Mouse (Mus musculus): Measurements from ENCODE around the gene Nlrx1. TPM values are rescaled to one million over a fixed set of nuclear protein-coding genes. Genes with fewer than 3 reads are reported as not detected.
"Not testable (repeated sequence)": the region's sequence is repeated elsewhere in the genome, so short reads cannot be mapped to it uniquely, and the experiment has no call there.

Gene Nlrx1
- polyA plus RNA-seq, 1 experiment from 2014 or later: 4.8 TPM

GRCm38 (mm10) chr9:44300001-44300400 lies 31.6 kb upstream of the Nlrx1 start:
- ATAC-seq (replicated peaks); H3K4me3 ChIP-seq; H3K27me3 ChIP-seq (replicated peaks); H3K9me3 ChIP-seq; H3K27ac ChIP-seq; H3K9ac ChIP-seq; H3K4me2 ChIP-seq: not testable (repeated sequence)
- Histone ChIP-seq H3K4me1 (peaks cover 17% of the 10 kb centered on the region), H3K36me3 (replicated peaks) (peaks cover 61% of the 10 kb centered on the region)
- 96% methylated on average over 3 of the region's 3 CpGs for WGBS

GRCm38 (mm10) chr9:44292490-44292889 lies 24.1 kb upstream of the Nlrx1 start:
- H3K9ac ChIP-seq: no peak overlapping the region
- 74% methylated on average over 3 of the region's 3 CpGs for WGBS
- H3K27me3 ChIP-seq (replicated peaks): no peaks in the 10 kb centered on the region
- no peak overlapping the region for H3K4me2 ChIP-seq
- H3K4me3 ChIP-seq: no peak overlapping the region
- no peaks in the 10 kb centered on the region for H3K9me3 ChIP-seq
- peaks cover 48% of the 10 kb centered on the region for H3K36me3 ChIP-seq (replicated peaks)
- no peak for ATAC-seq (replicated peaks)
- H3K27ac ChIP-seq: no peak overlapping the region
- peaks cover 14% of the 10 kb centered on the region for H3K4me1 ChIP-seq

GRCm38 (mm10) chr9:44288959-44289291 lies 20.5 kb upstream of the Nlrx1 start:
- Histone ChIP-seq H3K4me3 (peak overlapping the region; percentile 85), H3K4me2 (peak overlapping the region; percentile 96), H3K9ac (0 out of 2 replicates have a peak overlapping the region, but pooled peaks have one; percentile 86), H3K4me1 (peaks cover 29% of the 10 kb centered on the region), H3K27ac (peak overlapping the region; percentile 79), H3K27me3 (replicated peaks) (no peaks in the 10 kb centered on the region), H3K36me3 (replicated peaks) (peaks cover 23% of the 10 kb centered on the region), H3K9me3 (no peaks in the 10 kb centered on the region)
- 0 out of 2 replicates have a peak, but pooled peaks have one; percentile 1 for ATAC-seq (replicated peaks)
- 6% methylated on average over 11 of the region's 11 CpGs for WGBS

GRCm38 (mm10) chr9:44288076-44288958 lies 19.9 kb upstream of the Nlrx1 start, which contains the start of gene Abcg4:
Gene Abcg4 (minus strand): TSS chr9:44288615.
- peak within 1 kb of the TSS; percentile 86 for H3K9ac ChIP-seq
- peak within 1 kb of the TSS; percentile 96 for H3K4me2 ChIP-seq
- H3K27me3 ChIP-seq (replicated peaks): no peaks in the 10 kb centered on the region
- peaks cover 17% of the 10 kb centered on the region for H3K36me3 ChIP-seq (replicated peaks)
- peak within 1 kb of the TSS; percentile 79 for H3K27ac ChIP-seq
- H3K4me1 ChIP-seq: peaks cover 29% of the 10 kb centered on the region
- ATAC-seq (replicated peaks): peak; percentile 69
- H3K9me3 ChIP-seq: no peaks in the 10 kb centered on the region
- under 1% methylated on average over 38 of the region's 38 CpGs for WGBS
- peak within 1 kb of the TSS; percentile 85 for H3K4me3 ChIP-seq

- ATAC-seq (replicated peaks): peak; percentile 70
- peak overlapping the region; percentile 96 for H3K4me2 ChIP-seq
- no peaks in the 10 kb centered on the region for H3K9me3 ChIP-seq
- H3K4me1 ChIP-seq: peaks cover 29% of the 10 kb centered on the region
- peaks cover 14% of the 10 kb centered on the region for H3K36me3 ChIP-seq (replicated peaks)
- no peaks in the 10 kb centered on the region for H3K27me3 ChIP-seq (replicated peaks)
- H3K27ac ChIP-seq: peak overlapping the region; percentile 79
- H3K4me3 ChIP-seq: peak overlapping the region; percentile 85
- H3K9ac ChIP-seq: peak overlapping the region; percentile 86
- under 1% methylated on average over 47 of the region's 47 CpGs for WGBS
Observed at GRCm38 (mm10) chr9:44287401-44288075, 19.1 kb upstream of the Nlrx1 start.

GRCm38 (mm10) chr9:44287003-44287400 lies 18.6 kb upstream of the Nlrx1 start:
- H3K36me3 ChIP-seq (replicated peaks): peaks cover 11% of the 10 kb centered on the region
- no peak; the same call in 1 of the 2 replicates for ATAC-seq (replicated peaks)
- peak overlapping the region; percentile 79 for H3K27ac ChIP-seq
- H3K27me3 ChIP-seq (replicated peaks): no peaks in the 10 kb centered on the region
- H3K9me3 ChIP-seq: no peaks in the 10 kb centered on the region
- H3K4me1 ChIP-seq: peaks cover 29% of the 10 kb centered on the region
- 3% methylated on average over 11 of the region's 11 CpGs for WGBS
- H3K4me2 ChIP-seq: peak overlapping the region; percentile 96
- peak overlapping the region; percentile 86 for H3K9ac ChIP-seq
- peak overlapping the region; percentile 85 for H3K4me3 ChIP-seq

GRCm38 (mm10) chr9:44286256-44286850 lies 18.0 kb upstream of the Nlrx1 start:
- peak overlapping the region; percentile 33 for H3K9ac ChIP-seq
- H3K4me3 ChIP-seq: peak overlapping the region; percentile 85
- H3K36me3 ChIP-seq (replicated peaks): peaks cover 10% of the 10 kb centered on the region
- peaks cover 29% of the 10 kb centered on the region for H3K4me1 ChIP-seq
- H3K4me2 ChIP-seq: peak overlapping the region; percentile 96
- H3K27ac ChIP-seq: no peak overlapping the region
- WGBS: 11% methylated on average over 6 of the region's 6 CpGs
- H3K27me3 ChIP-seq (replicated peaks): no peaks in the 10 kb centered on the region
- no peaks in the 10 kb centered on the region for H3K9me3 ChIP-seq
- no peak for ATAC-seq (replicated peaks)

GRCm38 (mm10) chr9:44283183-44283582 lies 14.8 kb upstream of the Nlrx1 start:
- no peak overlapping the region for H3K4me2 ChIP-seq
- no peak overlapping the region for H3K9ac ChIP-seq
- no peak for ATAC-seq (replicated peaks)
- no peaks in the 10 kb centered on the region for H3K27me3 ChIP-seq (replicated peaks)
- WGBS: 76% methylated on average over 5 of the region's 5 CpGs
- peaks cover 16% of the 10 kb centered on the region for H3K4me1 ChIP-seq
- peaks cover 16% of the 10 kb centered on the region for H3K36me3 ChIP-seq (replicated peaks)
- H3K4me3 ChIP-seq: no peak overlapping the region
- H3K27ac ChIP-seq: no peak overlapping the region
- H3K9me3 ChIP-seq: no peaks in the 10 kb centered on the region

- H3K4me2 ChIP-seq: no peak overlapping the region
Observed at GRCm38 (mm10) chr9:44269973-44270372, 1.6 kb upstream of the Nlrx1 start.

GRCm38 (mm10) chr9:44269077-44269476 lies 678 bp upstream of the Nlrx1 start:
- Histone ChIP-seq H3K4me1 (peaks cover 38% of the 10 kb centered on the region), H3K4me3 (no peak overlapping the region), H3K27me3 (replicated peaks) (no peaks in the 10 kb centered on the region), H3K36me3 (replicated peaks) (peaks cover 7% of the 10 kb centered on the region), H3K9ac (no peak overlapping the region), H3K27ac (no peak overlapping the region), H3K4me2 (no peak overlapping the region), H3K9me3 (no peaks in the 10 kb centered on the region)
- WGBS: 85% methylated on average over 3 of the region's 3 CpGs
- no peak for ATAC-seq (replicated peaks)

More at GRCm38 (mm10) chr9:44269973-44270372, 1.6 kb upstream of the Nlrx1 start:
- Histone ChIP-seq H3K4me1 (peaks cover 29% of the 10 kb centered on the region), H3K9me3 (no peaks in the 10 kb centered on the region), H3K27me3 (replicated peaks) (no peaks in the 10 kb centered on the region), H3K27ac (no peak overlapping the region), H3K36me3 (replicated peaks) (peaks cover 13% of the 10 kb centered on the region), H3K9ac (no peak overlapping the region), H3K4me3 (no peak overlapping the region)
- no peak for ATAC-seq (replicated peaks)
- 87% methylated on average over 4 of the region's 4 CpGs for WGBS

GRCm38 (mm10) chr9:44268027-44268360 lies 405 bp downstream of the Nlrx1 start:
- Histone ChIP-seq H3K4me2 (peak overlapping the region; percentile 57), H3K27me3 (replicated peaks) (no peaks in the 10 kb centered on the region), H3K9ac (peak overlapping the region; percentile 39), H3K9me3 (no peaks in the 10 kb centered on the region), H3K27ac (peak overlapping the region; percentile 71), H3K4me1 (peaks cover 38% of the 10 kb centered on the region), H3K36me3 (replicated peaks) (no peaks in the 10 kb centered on the region), H3K4me3 (peak overlapping the region; percentile 36)
- 5% methylated on average over 28 of the region's 28 CpGs for WGBS
- peak; percentile 62 for ATAC-seq (replicated peaks)

Data from midbrain, embryonic 15.5 days (tissue).